Mouse (Mus musculus) CH12.LX (cell line): Measurements from ENCODE around the gene Zxdc.

Source experiments
- CTCF ChIP-seq, 2 experiments: IDR thresholded peaks in 1 of 2; conservative IDR thresholded peaks in 1 of 2; 2 replicates each; pipeline ENCODE4 v1.5.1; 2011 to 2012; ENCODE audit warnings: low read depth in 2 of 2, low read length in 2 of 2, improper control_type of control experiment in 1 of 2, inconsistent platforms in 1 of 2, mild to moderate bottlenecking in 1 of 2, moderate library complexity in 1 of 2
- E2F4 ChIP-seq: IDR thresholded peaks from 2 replicates; pipeline ENCODE4 v1.6.1; 2011; ENCODE audit warnings: low read depth, low read length, improper control_type of control experiment; ENCODE audit not compliant: insufficient replicate concordance
- POLR2A ChIP-seq: IDR thresholded peaks from 2 replicates; pipeline ENCODE4 v1.6.1; 2011; ENCODE audit warnings: low read depth, mild to moderate bottlenecking, improper control_type of control experiment, low read length
- TCF12 ChIP-seq: IDR thresholded peaks from 2 replicates; pipeline ENCODE4 v1.6.1; 2014; ENCODE audit warnings: low read depth, mild to moderate bottlenecking, inconsistent platforms, low read length, improper control_type of control experiment

GRCm38 (mm10) chr6:90395751-90396150 is 26.5 kb downstream of the Zxdc start:
- TF ChIP-seq CTCF (conservative IDR thresholded peaks at IDR 0.05 in 1 of 2, IDR thresholded peaks at IDR 0.05 in 1 of 2; ENCODE audit: low read depth in 2 of 2, low read length in 2 of 2) (no peak), POLR2A (no peak), TCF12 (no peak), E2F4 (no peak)
